Mouse (Mus musculus) ES-Bruce4 (cell line): Measurements from ENCODE around the gene Fgfr2.

Experiments
- CTCF ChIP-seq: IDR thresholded peaks from one replicate; pipeline ENCODE4 v1.8.1; 2011; ENCODE audit warnings: low read depth, low read length
- POLR2A ChIP-seq: IDR thresholded peaks from one replicate; pipeline ENCODE4 v1.8.1; 2011; ENCODE audit warnings: low read length; ENCODE audit not compliant: insufficient read depth

DNA sequence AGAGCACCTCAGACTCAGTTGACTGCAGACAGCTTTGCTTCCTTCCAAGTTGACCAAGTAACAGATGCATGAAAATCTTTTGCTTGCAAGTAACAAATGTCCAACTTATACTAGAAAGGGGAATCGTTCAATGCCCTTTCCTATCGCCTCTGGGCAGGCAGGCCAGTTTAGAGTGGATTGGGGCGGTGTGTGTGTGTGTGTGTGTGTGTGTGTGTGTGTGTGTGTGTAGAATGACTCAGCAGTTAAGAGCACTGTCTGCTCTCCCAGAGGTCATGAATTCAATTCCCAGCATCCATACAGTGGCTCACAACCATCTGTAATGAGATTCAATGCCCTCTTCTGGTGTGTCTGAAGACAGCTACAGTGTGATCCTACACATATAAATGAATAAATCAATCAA is 2523.1 kb downstream of the Fgfr2 start:
- TF ChIP-seq CTCF (no peak), POLR2A (no peak)
